Mouse (Mus musculus): ENCODE results near the gene Dpysl4. TPM values are rescaled to one million over a fixed set of nuclear protein-coding genes. Genes with fewer than 3 reads are reported as not detected.

Dpysl4 gene
- total and polyA plus RNA-seq, 3 experiments = not detected

DNA sequence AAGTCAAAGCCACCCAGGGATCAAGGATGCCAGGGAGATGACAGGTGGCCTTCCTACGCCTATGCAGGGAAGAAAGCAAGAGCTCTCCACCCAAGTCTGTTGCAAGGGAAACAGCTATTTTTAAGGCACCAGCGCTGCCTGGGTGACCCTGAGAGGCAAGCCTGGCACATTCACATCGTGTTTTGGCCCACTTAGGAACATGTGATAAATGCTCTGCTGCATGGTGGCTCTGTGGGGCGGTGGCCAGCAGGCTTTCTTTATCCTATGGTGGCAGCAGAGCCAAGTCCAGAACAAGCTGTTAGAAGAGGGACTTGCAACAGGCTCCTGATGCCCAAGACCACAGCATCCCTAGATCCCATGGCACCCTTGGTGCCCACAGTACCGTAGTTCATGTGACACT lies 49.4 kb downstream of the Dpysl4 start:
- Histone ChIP-seq H3K27ac (ENCODE audit: insufficient read depth, low read depth) (no peak overlapping the region), H3K4me3 (replicated peaks in 1 of 3; ENCODE audit: low read depth in 2 of 3, low read length in 2 of 3, poor library complexity in 1 of 3) (no peak overlapping the region), H3K27me3 (replicated peaks) (peaks cover 86% of the 10 kb centered on the region), H3K4me2 (ENCODE audit: insufficient read depth, low read depth, poor library complexity, severe bottlenecking) (no peak overlapping the region), H3K79me2 (replicated peaks; ENCODE audit: control insufficient read depth, extremely low read depth, insufficient read depth, poor library complexity, severe bottlenecking) (no peaks in the 10 kb centered on the region), H3K9me3 (replicated peaks; ENCODE audit: low read length) (no peaks in the 10 kb centered on the region), H3K36me3 (replicated peaks in 1 of 2; ENCODE audit: control insufficient read depth in 1 of 2, insufficient read depth in 1 of 2, low read length in 1 of 2) (no peaks in the 10 kb centered on the region), H3K4me1 (ENCODE audit: control insufficient read depth in 1 of 2, insufficient read depth in 2 of 2) (no peaks in the 10 kb centered on the region), H3K9ac (ENCODE audit: insufficient read depth, low read depth) (no peak overlapping the region)
- in situ Hi-C loops (cut with MboI; ENCODE audit: low pct_ligation_motif_present, low pct_unique_long_range_greater_than_20kb, low sequenced_read_pairs) (no loop called here), dilution Hi-C loops (cut with MboI; ENCODE audit: extremely low pct_ligation_motif_present, extremely low pct_unique_long_range_greater_than_20kb, low sequenced_read_pairs) (no loop called here)
- TF ChIP-seq ZNF384 (IDR thresholded peaks at IDR 0.05; ENCODE audit: low read depth, low read length) (no peak), MYC (IDR thresholded peaks at IDR 0.05; ENCODE audit: low read depth, low read length) (no peak), CHD1 (IDR thresholded peaks at IDR 0.05; ENCODE audit: low read depth, low read length) (no peak), CTCF (conservative IDR thresholded peaks at IDR 0.05 in 1 of 2, IDR thresholded peaks at IDR 0.05 in 1 of 2; ENCODE audit: low read depth in 2 of 2, low read length in 2 of 2) (no peak), POLR2A (IDR thresholded peaks at IDR 0.05; ENCODE audit: low read depth, low read length) (no peak)
- DNase-seq (ENCODE audit: extremely low read depth) = no peak

DNA sequence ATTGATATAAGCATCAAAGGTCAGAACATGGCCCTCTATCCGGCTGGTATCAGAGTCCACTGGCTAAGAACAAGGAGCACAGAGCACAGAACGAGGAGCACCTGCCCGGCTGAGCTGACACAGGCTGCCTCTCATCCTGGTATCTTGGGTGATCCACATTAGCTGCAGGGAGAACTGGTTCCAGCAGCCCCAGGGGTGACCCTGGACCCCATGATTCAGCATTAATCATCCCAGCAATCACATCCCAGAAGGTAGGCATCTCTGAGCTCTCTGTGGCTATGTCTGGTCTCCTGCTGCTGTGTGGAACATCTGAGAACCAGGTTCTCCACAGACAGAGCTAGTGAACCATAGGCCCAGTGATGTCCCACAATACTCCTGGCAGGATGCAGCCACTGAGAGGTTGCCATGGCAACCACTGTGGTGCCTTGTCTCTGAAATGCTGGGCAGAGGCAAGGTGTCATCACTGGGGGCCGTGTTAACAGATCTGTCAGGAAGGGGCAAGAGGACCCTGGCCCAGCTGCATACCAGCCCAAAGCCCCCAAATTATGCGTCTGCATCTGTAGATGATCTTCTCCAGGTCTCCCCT lies 51.2 kb downstream of the Dpysl4 start:
- no peak overlapping the region for H3K27ac ChIP-seq (ENCODE audit: insufficient read depth, low read depth)
- H3K4me1 ChIP-seq (ENCODE audit: control insufficient read depth in 1 of 2, insufficient read depth in 2 of 2) = no peaks in the 10 kb centered on the region
- no peak for DNase-seq (ENCODE audit: extremely low read depth)
- dilution Hi-C loops (cut with MboI; ENCODE audit: extremely low pct_ligation_motif_present, extremely low pct_unique_long_range_greater_than_20kb, low sequenced_read_pairs) = no loop called here
- no peak for TF ChIP-seq TCF12 (IDR thresholded peaks at IDR 0.05; ENCODE audit: low read depth, low read length)
- TF ChIP-seq GABPA (IDR thresholded peaks at IDR 0.05; ENCODE audit: insufficient replicate concordance, low read depth, low read length) = no peak
- no peak for TF ChIP-seq MEF2A (IDR thresholded peaks at IDR 0.05; ENCODE audit: borderline replicate concordance, low read depth, low read length)
- no peak for TF ChIP-seq MYC (IDR thresholded peaks at IDR 0.05; ENCODE audit: low read depth, low read length)
- TF ChIP-seq KAT2A (IDR thresholded peaks at IDR 0.05; ENCODE audit: insufficient replicate concordance, low read length) = no peak
- no peak for TF ChIP-seq USF2 (conservative IDR thresholded peaks at IDR 0.05; ENCODE audit: low read depth, low read length)
- no peak for TF ChIP-seq JUN (IDR thresholded peaks at IDR 0.05; ENCODE audit: insufficient read depth, low read depth, low read length)
- TF ChIP-seq USF1 (IDR thresholded peaks at IDR 0.05; ENCODE audit: low read depth, low read length) = no peak
- TF ChIP-seq NRF1 (IDR thresholded peaks at IDR 0.05; ENCODE audit: low read depth, low read length) = no peak
- no peak for TF ChIP-seq RCOR1 (conservative IDR thresholded peaks at IDR 0.05; ENCODE audit: low read depth, low read length)
- no peak for TF ChIP-seq IRF4 (IDR thresholded peaks at IDR 0.05; ENCODE audit: low read depth, low read length)
- no peak for TF ChIP-seq ZC3H11A (IDR thresholded peaks at IDR 0.05; ENCODE audit: low read depth, low read length)
- TF ChIP-seq EP300 (IDR thresholded peaks at IDR 0.05; ENCODE audit: low read length) = no peak
- TF ChIP-seq SMC3 (IDR thresholded peaks at IDR 0.05; ENCODE audit: low read depth, low read length) = no peak
- no peak for TF ChIP-seq CHD2 (IDR thresholded peaks at IDR 0.05; ENCODE audit: low read length)
- no peaks in the 10 kb centered on the region for H3K36me3 ChIP-seq (replicated peaks in 1 of 2; ENCODE audit: control insufficient read depth in 1 of 2, insufficient read depth in 1 of 2, low read length in 1 of 2)
- H3K9me3 ChIP-seq (replicated peaks; ENCODE audit: low read length) = no peaks in the 10 kb centered on the region
- peaks cover 85% of the 10 kb centered on the region for H3K27me3 ChIP-seq (replicated peaks)
- H3K9ac ChIP-seq (ENCODE audit: insufficient read depth, low read depth) = no peak overlapping the region
- H3K79me2 ChIP-seq (replicated peaks; ENCODE audit: control insufficient read depth, extremely low read depth, insufficient read depth, poor library complexity, severe bottlenecking) = no peaks in the 10 kb centered on the region
- H3K4me3 ChIP-seq (replicated peaks in 1 of 3; ENCODE audit: low read depth in 2 of 3, low read length in 2 of 3, poor library complexity in 1 of 3) = no peak overlapping the region
- in situ Hi-C loops (cut with MboI; ENCODE audit: low pct_ligation_motif_present, low pct_unique_long_range_greater_than_20kb, low sequenced_read_pairs) = no loop called here
- no peak overlapping the region for H3K4me2 ChIP-seq (ENCODE audit: insufficient read depth, low read depth, poor library complexity, severe bottlenecking)

Measured in CH12.LX (cell line).